Mouse (Mus musculus) thymus, postnatal 14 days (tissue): ENCODE data around the gene Lrrfip1.
A peak's percentile ranks its signal among the peaks of the same experiment; 100 is the strongest.

Experiments
- DNase-seq: peaks from one replicate; pipeline ENCODE4 v3.0.0; 2021

Gene Lrrfip1

GRCm38 (mm10) chr1:91030383-91030782 is 31.8 kb downstream of the Lrrfip1 start:
- DNase-seq, result no peak

GRCm38 (mm10) chr1:91031547-91031946 is 33.0 kb downstream of the Lrrfip1 start:
- no peak for DNase-seq

- no peak for DNase-seq
Observed at GRCm38 (mm10) chr1:91032393-91032971, 33.9 kb downstream of the Lrrfip1 start.

GRCm38 (mm10) chr1:91034547-91034946 is 36.0 kb downstream of the Lrrfip1 start:
- DNase-seq, result no peak

GRCm38 (mm10) chr1:91035266-91035665 is 36.7 kb downstream of the Lrrfip1 start:
- DNase-seq, result no peak

GRCm38 (mm10) chr1:91037213-91037612 is 38.7 kb downstream of the Lrrfip1 start:
- DNase-seq, result no peak

GRCm38 (mm10) chr1:91038010-91038409 is 39.5 kb downstream of the Lrrfip1 start:
- DNase-seq, result peak; percentile 79

GRCm38 (mm10) chr1:91038531-91038930 is 40.0 kb downstream of the Lrrfip1 start:
- DNase-seq, result no peak

- no peak for DNase-seq
Observed at GRCm38 (mm10) chr1:91041605-91042004, 43.1 kb downstream of the Lrrfip1 start.

- DNase-seq, result no peak
Observed at GRCm38 (mm10) chr1:91043191-91043590, 44.7 kb downstream of the Lrrfip1 start.

GRCm38 (mm10) chr1:91044176-91044575 is 45.6 kb downstream of the Lrrfip1 start:
- DNase-seq, result no peak

GRCm38 (mm10) chr1:91044648-91045047 is 46.1 kb downstream of the Lrrfip1 start:
- DNase-seq, result no peak

GRCm38 (mm10) chr1:91046237-91046636 is 47.7 kb downstream of the Lrrfip1 start:
- DNase-seq, result no peak

GRCm38 (mm10) chr1:91049296-91049695 is 50.8 kb downstream of the Lrrfip1 start:
- DNase-seq, result no peak

GRCm38 (mm10) chr1:91051461-91052094 is 53.0 kb downstream of the Lrrfip1 start:
- no peak for DNase-seq

- peak; percentile 93 for DNase-seq
Observed at GRCm38 (mm10) chr1:91052747-91053181, 54.2 kb downstream of the Lrrfip1 start.

- DNase-seq, result peak; percentile 90
Observed at GRCm38 (mm10) chr1:91053218-91054073, 54.9 kb downstream of the Lrrfip1 start.

- no peak for DNase-seq
Observed at GRCm38 (mm10) chr1:91054074-91054471, 55.5 kb downstream of the Lrrfip1 start.

GRCm38 (mm10) chr1:91054815-91055214 is 56.3 kb downstream of the Lrrfip1 start:
- DNase-seq, result peak; percentile 66

- DNase-seq, result peak; percentile 33
Observed at GRCm38 (mm10) chr1:91055744-91056143, 57.2 kb downstream of the Lrrfip1 start.

- DNase-seq, result peak; percentile 29
Observed at GRCm38 (mm10) chr1:91056416-91056815, 57.9 kb downstream of the Lrrfip1 start.

- DNase-seq, result peak; percentile 82
Observed at GRCm38 (mm10) chr1:91057311-91058245, 59.0 kb downstream of the Lrrfip1 start.

- no peak for DNase-seq
Observed at GRCm38 (mm10) chr1:91058251-91058650, 59.7 kb downstream of the Lrrfip1 start.
